Mouse (Mus musculus) B cell, adult 62 days (primary cell): Measurements from ENCODE around the gene Clba1. TPM values are rescaled to one million over a fixed set of nuclear protein-coding genes. Genes with fewer than 3 reads are reported as not detected.

Source experiments
- total RNA-seq: library from RNA; stranded (reverse); gene quantifications from 4 replicates; pipeline ENCODE4 v1.2.4, GENCODE M21; 2023

Clba1 gene
- 1.3 to 3.4 TPM (median 2.0 TPM) in 3 of 4 replicates, not detected in the other for total RNA-seq

DNA sequence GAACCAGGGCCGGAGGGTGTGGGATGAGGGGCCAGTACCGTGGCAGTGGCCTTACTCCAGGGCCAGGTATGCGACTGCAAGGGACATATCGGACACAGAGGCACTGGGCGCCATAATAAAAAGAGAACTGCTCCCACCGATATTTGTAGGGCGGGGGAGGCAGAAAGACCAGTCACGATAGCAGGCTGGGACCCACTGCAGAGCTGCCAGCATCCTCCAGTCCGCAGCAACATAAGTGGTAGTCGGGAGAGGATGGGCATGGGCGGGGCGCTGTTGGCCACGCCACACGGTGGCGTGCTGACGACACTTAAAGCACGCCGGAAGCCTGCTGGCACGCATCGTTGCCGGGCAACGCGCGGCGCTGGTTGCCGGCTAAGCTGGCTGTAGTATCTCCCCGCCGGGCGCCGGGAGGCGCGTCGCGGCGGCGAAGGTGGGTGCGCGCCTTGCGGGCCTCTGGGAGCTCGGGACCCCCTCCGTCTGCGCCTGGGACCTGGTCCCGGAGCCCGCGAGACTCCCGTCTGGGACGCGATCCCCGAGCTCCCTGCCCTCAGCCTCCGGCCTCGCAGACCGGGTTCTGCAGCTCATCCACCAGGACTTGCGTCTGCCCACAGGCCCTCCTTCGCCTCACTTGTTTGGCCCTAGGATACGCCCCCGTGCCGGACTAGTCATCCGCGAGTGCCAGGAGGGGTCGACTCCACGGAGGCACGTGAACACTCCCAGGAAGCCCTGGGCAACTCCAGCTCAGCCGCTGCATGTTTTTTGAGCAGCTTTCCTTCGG, at the start of gene Clba1:
Clba1 (plus strand) TSS at position 351 of the 778 bp plus-strand sequence.

DNA sequence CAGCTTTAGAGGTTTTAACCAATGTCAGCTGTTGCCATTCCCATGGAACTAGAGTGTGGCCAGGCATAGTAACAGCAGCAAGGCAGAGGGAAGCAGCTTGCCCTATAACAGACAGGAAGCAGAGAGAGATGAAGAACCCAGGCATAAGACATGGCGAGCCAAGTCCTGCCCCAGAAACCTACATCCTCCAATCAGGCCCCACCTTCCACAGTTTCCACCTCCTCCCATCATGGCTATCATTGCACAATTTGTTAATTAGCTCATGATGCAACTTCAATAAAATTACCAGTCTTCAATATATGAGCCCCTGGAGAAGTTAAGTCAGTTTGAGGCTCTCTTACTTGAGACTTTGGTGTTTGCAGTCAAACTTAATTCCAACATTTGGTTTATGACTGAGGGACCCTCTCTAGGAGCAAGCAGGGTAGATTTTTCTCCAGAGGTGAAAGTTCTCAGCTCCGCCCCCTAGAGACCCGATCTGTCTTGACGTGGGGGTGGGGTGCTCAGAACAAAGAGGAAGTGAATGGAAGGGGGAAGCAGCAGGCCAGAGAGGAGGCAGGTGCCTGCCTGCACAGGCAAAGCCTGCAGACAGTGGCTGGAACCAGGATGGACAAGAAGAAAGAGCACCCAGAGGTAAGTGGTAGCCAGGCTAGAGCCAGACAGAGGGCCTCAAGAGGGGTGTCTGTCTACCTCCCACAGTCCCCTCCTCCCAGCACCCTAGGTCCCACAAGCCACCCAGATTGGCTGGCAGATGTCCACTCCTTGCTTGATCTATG, 48.4 kb upstream of the Clba1 start, which contains the start of gene Pld4:
Pld4 (plus strand) TSS at position 502 of the 773 bp plus-strand sequence.

DNA sequence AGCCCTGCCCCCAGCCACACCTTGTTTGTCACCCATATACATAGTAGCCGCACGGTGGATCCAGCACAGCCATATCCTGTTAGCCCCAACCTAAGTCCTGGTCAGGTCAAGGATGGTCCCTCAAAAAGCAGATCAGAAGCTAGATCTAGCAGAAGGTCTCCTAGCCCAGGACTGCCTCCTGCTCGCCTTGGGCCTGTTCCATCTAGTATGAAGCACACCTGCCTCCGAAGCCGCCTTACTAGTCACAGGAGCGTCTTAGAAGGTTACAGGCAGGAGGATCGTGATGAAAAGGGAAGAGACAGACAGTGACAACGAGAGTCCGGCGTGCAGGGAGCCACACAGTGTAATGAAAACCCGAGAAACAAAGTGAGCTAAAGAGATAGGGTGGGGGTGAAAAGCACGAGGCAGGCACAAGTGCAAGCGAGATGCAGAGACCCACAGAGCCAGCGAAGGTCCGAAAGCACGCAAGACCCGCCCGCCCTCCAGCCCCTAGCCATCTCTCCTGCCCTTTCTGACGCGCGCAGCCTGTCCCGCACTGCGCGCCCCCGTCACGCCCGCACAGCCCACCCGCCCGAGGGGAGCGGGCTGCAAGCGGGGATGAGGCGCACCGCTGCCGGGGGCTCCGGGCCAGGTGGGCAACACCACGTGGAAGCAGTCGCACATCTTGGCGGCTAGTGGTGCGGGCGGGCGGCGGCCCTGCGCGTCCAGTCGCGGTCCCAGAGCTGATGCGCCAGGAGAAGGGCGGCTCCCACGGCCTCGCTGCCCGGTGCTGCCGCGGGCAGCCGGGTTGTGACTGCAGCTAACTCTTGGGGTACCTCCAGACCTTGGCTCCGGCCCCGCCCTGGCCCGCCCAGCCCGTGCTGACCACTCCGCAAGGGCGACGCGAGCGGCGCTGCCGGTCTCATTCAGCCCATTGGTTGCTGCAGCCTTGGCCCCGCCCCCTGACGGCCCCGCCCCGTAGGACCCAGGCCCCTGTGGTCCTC, 6.6 kb upstream of the Clba1 start, which contains the start of gene Ahnak2:
Ahnak2 (minus strand) TSS at position 794 of the 983 bp plus-strand sequence.

GRCm38 (mm10) chr12:112829244-112829864, 20.6 kb downstream of the Clba1 start, which contains the start of gene Cdca4:
Cdca4 (minus strand) TSS chr12:112829423.

Other genes starting within 250 kb of the Clba1 start
- 27.3 to 32.1 TPM (median 29.2 TPM) in 4 replicates for gene Inf2, start 220.2 kb upstream of the Clba1 start, total RNA-seq
- 7.1 to 9.5 TPM (median 8.5 TPM) in 4 replicates for gene Adssl1, start 188.9 kb upstream of the Clba1 start, total RNA-seq
- gene Siva1, start 164.3 kb upstream of the Clba1 start, total RNA-seq, result 20.6 to 29.7 TPM (median 21.2 TPM) in 4 replicates
- gene Akt1, start 134.1 kb upstream of the Clba1 start, total RNA-seq, result 86.0 to 99.6 TPM (median 90.5 TPM) in 4 replicates
- 1.5 to 6.3 TPM (median 3.0 TPM) in 4 replicates for gene Zbtb42, start 130.1 kb upstream of the Clba1 start, total RNA-seq
- 12.3 to 16.4 TPM (median 14.3 TPM) in 4 replicates for gene Cep170b, start 88.5 kb upstream of the Clba1 start, total RNA-seq
- gene Pld4, start 48.3 kb upstream of the Clba1 start, total RNA-seq, result 320 to 372 TPM (median 333 TPM) in 4 replicates
- 0.34 to 0.58 TPM (median 0.51 TPM) in 3 of 4 replicates, not detected in the other for gene Ahnak2, start 6.3 kb upstream of the Clba1 start, total RNA-seq
- gene Cdca4, start 20.5 kb downstream of the Clba1 start, total RNA-seq, result 27.5 to 32.2 TPM (median 29.9 TPM) in 4 replicates
- 92.4 to 97.2 TPM (median 95.4 TPM) in 4 replicates for gene Gpr132, start 59.3 kb downstream of the Clba1 start, total RNA-seq
- gene Jag2, start 120.8 kb downstream of the Clba1 start, total RNA-seq, result 1.3 to 4.9 TPM (median 2.4 TPM) in 4 replicates
- 12.7 to 19.6 TPM (median 15.8 TPM) in 4 replicates for gene Nudt14, start 133.2 kb downstream of the Clba1 start, total RNA-seq
- gene Btbd6, start 167.5 kb downstream of the Clba1 start, total RNA-seq, result 9.7 to 15.0 TPM (median 12.8 TPM) in 4 replicates
- 152 to 169 TPM (median 160 TPM) in 4 replicates for gene Brf1, start 191.8 kb downstream of the Clba1 start, total RNA-seq
- gene Pacs2, start 205.6 kb downstream of the Clba1 start, total RNA-seq, result 28.3 to 36.0 TPM (median 33.3 TPM) in 4 replicates